Mouse (Mus musculus) small intestine, adult 2 months (tissue): Measurements from ENCODE around the gene Ptk6. TPM values are rescaled to one million over a fixed set of nuclear protein-coding genes. Genes with fewer than 3 reads are reported as not detected.
A peak's percentile ranks its signal among the peaks of the same experiment; 100 is the strongest.

Source experiments
- H3K27ac ChIP-seq: fragments of 200-500 bp; 2 replicates; pipeline ENCODE4 v1.5.1; 2012; ENCODE audit warnings: low read depth, low read length, control low read depth, inconsistent platforms; ENCODE audit not compliant: insufficient read depth
- H3K27me3 ChIP-seq: fragments of 200-500 bp; 2 replicates; pipeline ENCODE4 v1.6.1; 2012; ENCODE audit warnings: mild to moderate bottlenecking, moderate library complexity, low read length, inconsistent platforms; ENCODE audit not compliant: control insufficient read depth, insufficient read depth
- H3K36me3 ChIP-seq: fragments of 200-500 bp; 2 replicates; pipeline ENCODE4 v1.6.1; 2012; ENCODE audit warnings: mild to moderate bottlenecking, low read length, control low read depth, inconsistent platforms; ENCODE audit not compliant: control insufficient read depth, insufficient read depth
- H3K4me1 ChIP-seq: fragments of 200-500 bp; 2 replicates; pipeline ENCODE4 v1.6.1; 2012; ENCODE audit warnings: low read length, inconsistent platforms, mixed read lengths; ENCODE audit not compliant: control insufficient read depth, insufficient read depth, insufficient read length
- H3K4me3 ChIP-seq: fragments of 200-500 bp; 2 replicates; pipeline ENCODE4 v1.5.1; 2012; ENCODE audit warnings: low read depth, mild to moderate bottlenecking, control low read depth, inconsistent platforms, low read length, moderate library complexity
- CTCF ChIP-seq: fragments of 200-500 bp; IDR thresholded peaks from 2 replicates; pipeline ENCODE4 v1.5.1; 2012; ENCODE audit warnings: low read depth, mild to moderate bottlenecking, control low read depth, inconsistent platforms, low read length, moderate library complexity, mixed read lengths; ENCODE audit not compliant: insufficient replicate concordance, insufficient read length; ENCODE audit errors: extremely low read depth
- POLR2A ChIP-seq: fragments of 200-500 bp; IDR thresholded peaks from 2 replicates; pipeline ENCODE4 v1.6.1; 2012; ENCODE audit warnings: low read depth, mild to moderate bottlenecking, control low read depth, inconsistent platforms, low read length, moderate library complexity
- WGBS: fragments of 180-500 bp; shearing (Covaris S2); methylation state at CpG from one replicate; pipeline ENCODE4 v1.1.7; 2018; 5-methylcytosine and 5-hydroxymethylcytosine counted together
- polyA plus RNA-seq: library from polyadenylated mRNA; depleted of rRNA; stranded (reverse); fragments of >200 nt; gene quantifications from 2 replicates; pipeline ENCODE4 v1.2.3, GENCODE M21; 2012

Ptk6 gene
- polyA plus RNA-seq, 1 experiment = 9.5 TPM

DNA sequence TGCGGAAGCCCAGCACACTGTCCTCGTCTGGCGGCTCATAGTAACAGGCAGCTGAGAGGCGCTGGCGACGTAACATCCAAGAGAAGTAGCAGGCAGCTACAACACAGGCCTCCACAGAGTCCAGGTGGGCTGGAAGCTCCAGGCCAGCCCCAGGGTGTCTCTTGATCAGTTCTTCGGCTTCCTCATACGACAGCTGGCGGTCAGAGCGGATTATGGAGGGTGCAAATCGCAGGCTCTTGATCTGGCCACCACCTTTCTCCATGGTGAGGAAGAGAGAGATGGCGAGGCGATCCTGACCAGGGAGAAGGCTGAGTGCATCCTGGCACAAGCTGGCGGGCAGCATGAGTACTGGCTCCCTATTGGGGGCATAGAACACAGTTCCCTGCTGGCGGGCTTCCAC, 30.9 kb upstream of the Ptk6 start:
- H3K27ac ChIP-seq = no peak overlapping the region
- H3K4me3 ChIP-seq = no peak overlapping the region
- peaks cover 4% of the 10 kb centered on the region for H3K4me1 ChIP-seq
- H3K36me3 ChIP-seq = peaks cover 92% of the 10 kb centered on the region
- no peaks in the 10 kb centered on the region for H3K27me3 ChIP-seq
- WGBS = 93% methylated on average over 15 of the region's 15 CpGs
- TF ChIP-seq POLR2A (no peak), CTCF (no peak)

DNA sequence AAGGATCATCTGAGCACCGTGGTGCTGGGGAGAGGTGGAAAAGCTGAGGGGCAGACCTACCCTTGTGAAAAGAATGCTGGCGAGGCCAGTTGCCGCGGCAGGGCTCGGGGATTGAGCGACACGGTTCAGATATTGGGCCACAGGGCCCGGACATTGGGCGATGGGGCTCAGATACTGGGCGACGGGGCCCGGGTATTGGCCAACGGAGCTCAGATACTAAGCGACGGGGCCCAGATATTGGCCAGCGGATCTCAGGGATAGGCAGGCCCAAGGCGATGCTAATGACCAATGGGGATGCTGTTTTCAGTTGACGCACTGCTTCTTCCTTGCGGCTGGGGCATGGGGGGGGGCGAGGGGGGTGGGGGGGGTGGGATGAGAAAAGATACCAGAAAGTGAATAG, 28.6 kb upstream of the Ptk6 start:
- no peak for TF ChIP-seq CTCF
- no peak for TF ChIP-seq POLR2A
- peaks cover 91% of the 10 kb centered on the region for H3K36me3 ChIP-seq

GRCm38 (mm10) chr2:181228335-181228734, 25.7 kb upstream of the Ptk6 start:
- Histone ChIP-seq H3K4me1 (peaks cover 3% of the 10 kb centered on the region; the same call in 1 of the 2 replicates), H3K27ac (no peak overlapping the region), H3K4me3 (no peak overlapping the region), H3K27me3 (no peaks in the 10 kb centered on the region), H3K36me3 (peaks cover 67% of the 10 kb centered on the region)
- no peak for TF ChIP-seq CTCF
- TF ChIP-seq POLR2A = no peak
- WGBS = 76% methylated on average over 1 of the region's 1 CpGs

More for the DNA sequence above, 28.6 kb upstream of the Ptk6 start:
- Histone ChIP-seq H3K27me3 (no peaks in the 10 kb centered on the region), H3K4me3 (no peak overlapping the region), H3K4me1 (peaks cover 3% of the 10 kb centered on the region; the same call in 1 of the 2 replicates), H3K27ac (no peak overlapping the region)
- WGBS = 89% methylated on average over 20 of the region's 20 CpGs

GRCm38 (mm10) chr2:181227122-181227521, 24.5 kb upstream of the Ptk6 start:
- H3K27me3 ChIP-seq = no peaks in the 10 kb centered on the region
- TF ChIP-seq POLR2A (no peak), CTCF (no peak)
- H3K36me3 ChIP-seq = peaks cover 55% of the 10 kb centered on the region
- H3K27ac ChIP-seq = no peak overlapping the region
- WGBS = 74% methylated on average over 3 of the region's 3 CpGs
- H3K4me1 ChIP-seq = peaks cover 3% of the 10 kb centered on the region; the same call in 1 of the 2 replicates
- H3K4me3 ChIP-seq = no peak overlapping the region

DNA sequence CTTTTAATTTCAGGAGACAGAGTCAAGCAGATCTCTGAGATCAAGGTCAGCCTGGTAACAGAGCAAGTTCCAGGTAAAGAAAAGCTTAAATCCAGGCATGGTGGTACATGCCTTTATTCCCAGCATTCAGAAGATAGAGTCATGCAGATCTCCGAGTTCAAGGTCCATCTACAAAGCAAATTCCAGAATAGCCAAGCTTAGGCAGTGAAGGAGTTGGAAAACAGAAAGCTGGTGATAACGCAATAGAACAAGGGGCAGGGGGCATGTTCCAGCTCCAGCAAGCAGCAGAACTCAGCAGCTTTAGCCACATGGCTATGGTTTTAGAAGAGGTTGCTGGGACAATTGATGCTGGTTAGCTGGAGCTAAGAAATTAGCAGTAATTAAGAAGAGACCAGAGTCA, 22.4 kb upstream of the Ptk6 start:
- H3K36me3 ChIP-seq = peaks cover 34% of the 10 kb centered on the region
- H3K27me3 ChIP-seq = no peaks in the 10 kb centered on the region
- peaks cover 6% of the 10 kb centered on the region; the same call in 1 of the 2 replicates for H3K4me1 ChIP-seq
- TF ChIP-seq CTCF (no peak), POLR2A (no peak)
- H3K4me3 ChIP-seq = no peak overlapping the region
- 42% methylated on average over 2 of the region's 2 CpGs for WGBS
- H3K27ac ChIP-seq = no peak overlapping the region

DNA sequence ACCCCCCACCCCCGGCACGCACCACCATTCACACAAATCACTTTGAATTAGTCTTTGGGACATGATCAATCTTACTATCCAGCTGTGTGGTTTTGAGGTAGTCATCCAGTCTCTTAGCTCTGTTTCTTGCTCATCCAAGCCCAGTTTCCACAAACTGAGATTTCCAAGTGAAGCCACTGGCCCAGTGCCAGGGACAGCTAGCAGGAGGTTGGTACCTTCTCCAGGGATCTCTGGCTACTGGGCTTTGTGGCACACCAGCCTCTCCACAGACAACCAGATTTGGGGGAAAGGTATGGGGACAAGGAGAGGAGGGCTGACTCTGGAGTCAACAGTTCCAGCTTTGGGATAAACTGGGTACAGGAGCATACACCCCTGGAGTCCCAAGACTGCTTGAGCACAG, 17.8 kb upstream of the Ptk6 start:
- no peaks in the 10 kb centered on the region for H3K27me3 ChIP-seq
- WGBS = 21% methylated on average over 2 of the region's 2 CpGs
- H3K4me1 ChIP-seq = peaks cover 9% of the 10 kb centered on the region; the same call in 1 of the 2 replicates
- peak overlapping the region; percentile 48 for H3K4me3 ChIP-seq
- no peak for TF ChIP-seq POLR2A
- TF ChIP-seq CTCF = no peak
- H3K27ac ChIP-seq = no peak overlapping the region
- H3K36me3 ChIP-seq = no peaks in the 10 kb centered on the region

GRCm38 (mm10) chr2:181219538-181220216, 17.1 kb upstream of the Ptk6 start, which contains the start of gene Fndc11:
Gene Fndc11, plus strand, starts transcription at chr2:181220013.
- Histone ChIP-seq H3K4me3 (peak within 1 kb of the TSS; percentile 48), H3K27ac (no peak within 1 kb of the TSS), H3K27me3 (no peaks in the 10 kb centered on the region), H3K4me1 (peaks cover 9% of the 10 kb centered on the region; the same call in 1 of the 2 replicates), H3K36me3 (no peaks in the 10 kb centered on the region)
- 1% methylated on average over 25 of the region's 25 CpGs for WGBS
- TF ChIP-seq POLR2A (no peak), CTCF (peak; percentile 28; the same call in 1 of the 2 replicates)
